Mouse (Mus musculus): Measurements from ENCODE around the gene Traf3. TPM values are rescaled to one million over a fixed set of nuclear protein-coding genes. Genes with fewer than 3 reads are reported as not detected.

Traf3 gene
- polyA plus RNA-seq, 1 experiment: 29.2 TPM

DNA sequence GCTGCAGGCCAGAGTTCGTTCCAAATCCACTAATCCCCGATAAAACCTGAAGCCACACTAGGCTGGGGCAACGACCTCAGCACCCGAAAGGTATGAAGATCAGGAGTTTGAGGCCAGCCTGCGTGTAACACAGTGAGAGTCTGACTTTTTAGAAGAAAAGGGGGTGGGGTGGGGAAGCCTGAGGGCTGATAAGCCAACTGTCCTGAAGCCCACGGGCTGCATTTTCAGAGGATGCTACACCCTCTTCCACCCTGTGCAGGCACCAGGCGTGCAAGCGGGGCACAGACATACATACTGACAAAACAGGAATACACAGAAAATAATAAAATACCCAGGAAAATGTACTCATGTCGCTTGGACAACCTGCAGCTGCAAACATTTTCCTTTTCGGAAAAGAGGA lies 145.6 kb downstream of the Traf3 start:
- Histone ChIP-seq H3K4me3 (ENCODE audit: extremely low read depth, insufficient read depth, insufficient read length) (no peak overlapping the region), H3K27ac (ENCODE audit: insufficient read depth, low read length) (no peak overlapping the region), H3K27me3 (ENCODE audit: control insufficient read depth, insufficient read depth, low read length) (no peaks in the 10 kb centered on the region), H3K36me3 (ENCODE audit: control insufficient read depth, insufficient read depth, low read length) (peaks cover 2% of the 10 kb centered on the region; the same call in 1 of the 2 replicates), H3K4me1 (ENCODE audit: control insufficient read depth, insufficient read depth, insufficient read length) (no peaks in the 10 kb centered on the region)
- 87% methylated on average over 10 of the region's 10 CpGs for WGBS
- no peak for TF ChIP-seq CTCF (IDR thresholded peaks at IDR 0.05; ENCODE audit: extremely low read depth, insufficient read depth, insufficient read length, insufficient replicate concordance)
- TF ChIP-seq POLR2A (IDR thresholded peaks at IDR 0.05; ENCODE audit: low read depth, low read length): no peak
- DNase-seq (ENCODE audit: low read depth in 1 of 2, low spot score in 2 of 2): no peak

DNA sequence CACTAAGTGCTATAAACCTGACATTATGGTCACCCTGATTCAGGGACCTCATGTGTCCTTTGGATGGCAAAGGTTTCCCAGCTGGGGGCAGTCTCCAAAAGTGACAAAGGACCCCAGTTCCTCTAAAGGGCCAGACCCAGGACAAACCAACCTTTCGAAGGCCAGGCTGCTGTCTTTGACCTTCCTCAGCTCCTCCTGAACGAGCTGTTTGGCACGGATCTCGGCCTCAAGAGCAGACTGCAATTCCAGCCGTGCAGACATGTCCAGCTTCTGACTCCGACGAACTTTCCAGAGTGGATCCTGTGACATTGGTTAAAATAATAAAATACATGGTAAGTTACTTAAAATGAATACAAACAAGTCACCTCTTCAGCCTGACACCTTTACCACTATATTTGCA lies 148.1 kb downstream of the Traf3 start:
- Histone ChIP-seq H3K27me3 (ENCODE audit: control insufficient read depth, insufficient read depth, low read length) (no peaks in the 10 kb centered on the region), H3K4me3 (ENCODE audit: extremely low read depth, insufficient read depth, insufficient read length) (no peak overlapping the region), H3K27ac (ENCODE audit: insufficient read depth, low read length) (no peak overlapping the region), H3K36me3 (ENCODE audit: control insufficient read depth, insufficient read depth, low read length) (peaks cover 2% of the 10 kb centered on the region; the same call in 1 of the 2 replicates), H3K4me1 (ENCODE audit: control insufficient read depth, insufficient read depth, insufficient read length) (no peaks in the 10 kb centered on the region)
- 95% methylated on average over 7 of the region's 7 CpGs for WGBS
- TF ChIP-seq CTCF (IDR thresholded peaks at IDR 0.05; ENCODE audit: extremely low read depth, insufficient read depth, insufficient read length, insufficient replicate concordance) (no peak), POLR2A (IDR thresholded peaks at IDR 0.05; ENCODE audit: low read depth, low read length) (no peak)
- DNase-seq (ENCODE audit: low read depth in 1 of 2, low spot score in 2 of 2): no peak

Other genes with a start within 250 kb of the Traf3 start
- 21.0 and 25.6 TPM in 2 replicates for gene Ankrd9, start 187.3 kb upstream of the Traf3 start, polyA plus RNA-seq (2012; rRNA removed)
- 7.1 and 7.8 TPM in 2 replicates for gene Rcor1, start 127.0 kb upstream of the Traf3 start, polyA plus RNA-seq (2012; rRNA removed)
- not detected in 2 replicates for gene 4930595D18Rik, start 18.1 kb downstream of the Traf3 start, polyA plus RNA-seq (2012; rRNA removed)
- gene Amn, start 104.7 kb downstream of the Traf3 start, polyA plus RNA-seq (2012; rRNA removed): 1.2 and 2.3 TPM in 2 replicates
- 78.4 and 91.2 TPM in 2 replicates for gene Cdc42bpb, start 211.3 kb downstream of the Traf3 start, polyA plus RNA-seq (2012; rRNA removed)
- gene Lbhd2, start 240.4 kb downstream of the Traf3 start, polyA plus RNA-seq (2012; rRNA removed): 2.0 and 3.5 TPM in 2 replicates

Measured in spleen, adult 2 months (tissue).